Mouse (Mus musculus) stomach, embryonic 14.5 days (tissue): ENCODE measurements at regions not wholly inside any gene's neighbourhood (a gene's known extent, or its start where the extent isn't known, plus 50 kb on each side); places are given as distances from the start of the nearest gene placed in this dataset.

Experiments
- ATAC-seq: fragments of 200-750 bp; cut with Nextera tagmentation; 2 replicates; pipeline ENCODE4 v1.8.0; 2017; ENCODE audit warnings: low read depth, moderate TSS enrichment; ENCODE audit not compliant: insufficient number of reproducible peaks, insufficient read depth, low FRiP score
- H3K27ac ChIP-seq: fragments of 300-500 bp; sonication (generic); 2 replicates; pipeline ENCODE4 v1.5.1; 2014; ENCODE audit warnings: mild to moderate bottlenecking, low read length, moderate library complexity, mixed read lengths
- H3K27me3 ChIP-seq: fragments of 300-500 bp; sonication (generic); 2 replicates; pipeline ENCODE4 v1.6.1; 2014; ENCODE audit warnings: low read length, control low read depth, mixed read lengths; ENCODE audit not compliant: control insufficient read depth, insufficient read depth
- H3K36me3 ChIP-seq: fragments of 300-500 bp; sonication (generic); 2 replicates; pipeline ENCODE4 v1.6.1; 2014; ENCODE audit warnings: mild to moderate bottlenecking, control low read depth, low read length, moderate library complexity, mixed read lengths; ENCODE audit not compliant: control insufficient read depth, insufficient read depth
- H3K4me1 ChIP-seq: fragments of 300-500 bp; sonication (generic); 2 replicates; pipeline ENCODE4 v1.6.1; 2014; ENCODE audit warnings: low read length, control low read depth, mixed read lengths; ENCODE audit not compliant: control insufficient read depth, insufficient read depth
- H3K4me2 ChIP-seq: fragments of 300-500 bp; sonication (generic); replicated peaks from 2 replicates; pipeline ENCODE4 v1.6.1; 2014; ENCODE audit warnings: low read depth, low read length, control low read depth
- H3K4me3 ChIP-seq: fragments of 300-500 bp; sonication (generic); 2 replicates; pipeline ENCODE4 v1.5.1; 2014; ENCODE audit warnings: low read depth, low read length, control low read depth
- H3K9ac ChIP-seq: fragments of 300-500 bp; sonication (generic); replicated peaks from 2 replicates; pipeline ENCODE4 v1.6.1; 2014; ENCODE audit warnings: low read depth, mild to moderate bottlenecking, control low read depth, low read length, moderate library complexity, mixed read lengths
- H3K9me3 ChIP-seq: fragments of 300-500 bp; sonication (generic); 2 replicates; pipeline ENCODE4 v1.6.1; 2016; ENCODE audit warnings: low read depth, low read length, control low read depth; ENCODE audit not compliant: control insufficient read depth
- WGBS: fragments of 180-500 bp; shearing (Covaris S2); extraction: QIAGEN DNeasy Blood & Tissue Kit; methylation state at CpG from one replicate; pipeline ENCODE4 v1.1.7; 2014; 5-methylcytosine and 5-hydroxymethylcytosine counted together

GRCm38 (mm10) chr12:29118336-29118735 lies 366.7 kb downstream of the Eipr1 start:
- no peak overlapping the region for H3K4me3 ChIP-seq
- no peaks in the 10 kb centered on the region for H3K4me1 ChIP-seq
- no peaks in the 10 kb centered on the region for H3K36me3 ChIP-seq
- no peak overlapping the region for H3K4me2 ChIP-seq
- H3K9me3 ChIP-seq = no peaks in the 10 kb centered on the region
- ATAC-seq = no peak
- no peak overlapping the region for H3K9ac ChIP-seq
- H3K27ac ChIP-seq = no peak overlapping the region
- no peaks in the 10 kb centered on the region for H3K27me3 ChIP-seq
- 69% methylated on average over 2 of the region's 2 CpGs for WGBS

GRCm38 (mm10) chr12:29121159-29121558 lies 369.6 kb downstream of the Eipr1 start:
- H3K27ac ChIP-seq = no peak overlapping the region
- no peak for ATAC-seq

GRCm38 (mm10) chr12:29122931-29123330 lies 371.3 kb downstream of the Eipr1 start:
- 70% methylated on average over 4 of the region's 4 CpGs for WGBS
- H3K4me1 ChIP-seq = no peaks in the 10 kb centered on the region
- H3K27ac ChIP-seq = no peak overlapping the region
- H3K4me2 ChIP-seq = no peak overlapping the region
- H3K9me3 ChIP-seq = no peaks in the 10 kb centered on the region
- no peak overlapping the region for H3K4me3 ChIP-seq
- H3K36me3 ChIP-seq = no peaks in the 10 kb centered on the region
- no peak for ATAC-seq
- no peaks in the 10 kb centered on the region for H3K27me3 ChIP-seq
- no peak overlapping the region for H3K9ac ChIP-seq

More at GRCm38 (mm10) chr12:29121159-29121558, 369.6 kb downstream of the Eipr1 start:
- Histone ChIP-seq H3K27me3 (no peaks in the 10 kb centered on the region), H3K36me3 (no peaks in the 10 kb centered on the region), H3K4me1 (no peaks in the 10 kb centered on the region), H3K9ac (no peak overlapping the region), H3K9me3 (no peaks in the 10 kb centered on the region), H3K4me2 (no peak overlapping the region), H3K4me3 (no peak overlapping the region)
- 82% methylated on average over 2 of the region's 2 CpGs for WGBS

GRCm38 (mm10) chr12:29124079-29124668 lies 372.6 kb downstream of the Eipr1 start:
- ATAC-seq = no peak
- 29% methylated on average over 7 of the region's 7 CpGs for WGBS

GRCm38 (mm10) chr12:29128844-29129243 lies 377.2 kb downstream of the Eipr1 start:
- Histone ChIP-seq H3K9ac (no peak overlapping the region), H3K4me2 (no peak overlapping the region), H3K9me3 (no peaks in the 10 kb centered on the region), H3K27ac (no peak overlapping the region), H3K36me3 (no peaks in the 10 kb centered on the region), H3K4me1 (no peaks in the 10 kb centered on the region), H3K4me3 (no peak overlapping the region), H3K27me3 (no peaks in the 10 kb centered on the region)
- ATAC-seq = 0 out of 2 replicates have a peak, but pooled peaks have one; percentile 28
- WGBS = 32% methylated on average over 10 of the region's 10 CpGs

More at GRCm38 (mm10) chr12:29124079-29124668, 372.6 kb downstream of the Eipr1 start:
- H3K4me1 ChIP-seq = no peaks in the 10 kb centered on the region
- H3K4me3 ChIP-seq = no peak overlapping the region
- H3K36me3 ChIP-seq = no peaks in the 10 kb centered on the region
- no peak overlapping the region for H3K9ac ChIP-seq
- H3K9me3 ChIP-seq = no peaks in the 10 kb centered on the region
- H3K27ac ChIP-seq = no peak overlapping the region
- no peak overlapping the region for H3K4me2 ChIP-seq
- H3K27me3 ChIP-seq = no peaks in the 10 kb centered on the region

- Histone ChIP-seq H3K27ac (no peak overlapping the region), H3K36me3 (no peaks in the 10 kb centered on the region), H3K9me3 (no peaks in the 10 kb centered on the region), H3K4me3 (no peak overlapping the region), H3K4me1 (no peaks in the 10 kb centered on the region), H3K27me3 (no peaks in the 10 kb centered on the region), H3K4me2 (no peak overlapping the region), H3K9ac (no peak overlapping the region)
- 59% methylated on average over 4 of the region's 4 CpGs for WGBS
- ATAC-seq = no peak
These were observed 377.7 kb downstream of the Eipr1 start for GRCm38 (mm10) chr12:29129331-29129730.

- 82% methylated on average over 2 of the region's 2 CpGs for WGBS
These were observed 382.7 kb downstream of the Eipr1 start for GRCm38 (mm10) chr12:29134326-29134725.

GRCm38 (mm10) chr12:29136850-29137268 lies 385.3 kb downstream of the Eipr1 start:
- H3K4me2 ChIP-seq = no peak overlapping the region
- WGBS = 66% methylated on average over 5 of the region's 5 CpGs
- H3K9ac ChIP-seq = no peak overlapping the region
- no peak overlapping the region for H3K27ac ChIP-seq
- H3K36me3 ChIP-seq = no peaks in the 10 kb centered on the region
- H3K27me3 ChIP-seq = no peaks in the 10 kb centered on the region
- no peaks in the 10 kb centered on the region for H3K4me1 ChIP-seq
- peak; percentile 34; the same call in 1 of the 2 replicates for ATAC-seq
- H3K9me3 ChIP-seq = no peaks in the 10 kb centered on the region
- H3K4me3 ChIP-seq = no peak overlapping the region

More at GRCm38 (mm10) chr12:29134326-29134725, 382.7 kb downstream of the Eipr1 start:
- ATAC-seq = no peak
- no peaks in the 10 kb centered on the region for H3K36me3 ChIP-seq
- no peaks in the 10 kb centered on the region for H3K9me3 ChIP-seq
- H3K9ac ChIP-seq = no peak overlapping the region
- no peak overlapping the region for H3K4me2 ChIP-seq
- no peak overlapping the region for H3K4me3 ChIP-seq
- H3K27ac ChIP-seq = no peak overlapping the region
- no peaks in the 10 kb centered on the region for H3K4me1 ChIP-seq
- H3K27me3 ChIP-seq = no peaks in the 10 kb centered on the region

- H3K27ac ChIP-seq = no peak overlapping the region
- no peaks in the 10 kb centered on the region for H3K27me3 ChIP-seq
- H3K4me3 ChIP-seq = no peak overlapping the region
- no peaks in the 10 kb centered on the region for H3K36me3 ChIP-seq
- H3K4me1 ChIP-seq = no peaks in the 10 kb centered on the region
- 78% methylated on average over 8 of the region's 8 CpGs for WGBS
- ATAC-seq = 0 out of 2 replicates have a peak, but pooled peaks have one; percentile 26
- no peaks in the 10 kb centered on the region for H3K9me3 ChIP-seq
- H3K4me2 ChIP-seq = no peak overlapping the region
- H3K9ac ChIP-seq = no peak overlapping the region
These were observed 385.9 kb downstream of the Eipr1 start for GRCm38 (mm10) chr12:29137455-29137854.
